Mouse (Mus musculus): ENCODE data around the gene Rbm20.

Gene Rbm20

DNA sequence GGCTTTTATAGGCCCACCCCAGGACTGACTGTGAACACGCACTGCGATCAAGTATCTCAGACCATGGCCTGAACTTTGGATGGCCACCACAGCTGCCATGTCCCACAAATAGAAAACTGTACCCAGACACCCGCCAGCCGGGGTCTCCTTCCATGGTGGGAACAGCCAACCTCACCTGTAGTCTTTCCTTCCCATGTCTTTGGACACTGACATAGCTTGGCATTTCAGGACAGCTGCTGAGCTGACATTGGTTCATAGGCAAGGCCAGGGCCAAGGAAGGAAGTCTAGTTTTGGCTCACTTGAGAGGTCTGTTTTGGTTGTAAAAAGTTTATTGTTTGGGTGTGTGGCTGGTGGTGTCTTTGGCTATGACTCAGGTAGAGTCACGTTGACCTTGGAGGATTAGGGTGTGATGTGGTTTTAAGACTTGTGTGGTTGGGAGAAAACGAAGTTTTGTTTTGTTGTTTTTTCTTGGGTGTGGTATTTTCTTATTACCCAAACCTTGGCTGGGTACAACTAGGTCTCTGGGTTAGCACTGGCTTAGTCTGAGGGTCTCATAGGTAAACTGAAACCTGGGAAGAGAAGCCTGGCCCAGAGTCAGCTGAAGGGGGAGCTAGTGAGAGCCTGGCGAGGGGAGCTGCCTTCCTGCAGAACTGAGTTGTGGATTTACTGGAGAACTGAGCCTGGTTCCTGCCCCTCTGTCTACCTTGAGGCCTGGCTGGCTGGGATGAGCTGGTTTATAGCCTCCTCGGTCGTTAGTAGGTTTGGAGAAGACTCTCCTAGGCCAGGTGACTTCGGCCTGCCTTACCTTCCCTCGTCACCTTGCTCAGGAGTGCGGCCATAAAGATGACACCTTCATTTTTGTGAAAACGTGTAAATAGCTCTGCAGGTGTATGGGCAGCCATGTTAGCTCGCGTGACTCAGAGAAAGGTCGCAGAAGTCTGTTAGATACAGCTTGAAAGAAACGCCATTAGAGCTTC, 83.3 kb downstream of the Rbm20 start:
- DNase-seq = no peak

DNA sequence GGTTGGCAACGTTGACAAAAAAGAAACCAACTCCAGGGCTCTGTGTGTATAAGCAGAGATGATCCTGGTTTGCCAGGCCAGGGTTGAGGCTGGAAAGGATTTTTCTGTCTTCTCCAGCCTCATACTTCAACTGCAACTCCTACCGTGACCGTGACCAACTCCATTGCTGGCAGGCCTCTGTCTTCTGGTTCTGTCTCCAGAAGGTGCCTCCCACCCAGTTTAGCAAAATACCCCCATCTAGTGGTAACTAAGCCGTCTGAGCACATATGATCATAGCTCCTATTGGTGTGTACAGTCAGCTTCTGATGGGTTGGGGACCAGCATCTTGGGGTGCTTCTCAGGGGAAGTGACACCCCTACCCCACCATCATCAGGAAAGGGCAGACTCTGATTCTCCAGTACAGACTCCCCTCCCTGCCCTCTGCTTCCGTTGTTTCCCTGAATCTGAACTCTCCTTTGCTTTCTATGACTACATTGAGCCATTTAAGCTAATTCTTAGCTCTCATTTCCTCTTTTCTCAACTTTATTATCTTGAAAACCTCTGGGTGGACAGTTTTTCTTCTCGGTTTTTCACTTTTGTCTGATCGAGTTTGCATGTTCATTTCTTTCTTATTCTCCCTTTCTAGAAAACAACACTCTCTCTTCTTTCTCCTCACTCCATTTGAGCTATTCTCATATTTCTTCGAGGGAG, 85.8 kb downstream of the Rbm20 start:
- DNase-seq = peak; percentile 11

DNA sequence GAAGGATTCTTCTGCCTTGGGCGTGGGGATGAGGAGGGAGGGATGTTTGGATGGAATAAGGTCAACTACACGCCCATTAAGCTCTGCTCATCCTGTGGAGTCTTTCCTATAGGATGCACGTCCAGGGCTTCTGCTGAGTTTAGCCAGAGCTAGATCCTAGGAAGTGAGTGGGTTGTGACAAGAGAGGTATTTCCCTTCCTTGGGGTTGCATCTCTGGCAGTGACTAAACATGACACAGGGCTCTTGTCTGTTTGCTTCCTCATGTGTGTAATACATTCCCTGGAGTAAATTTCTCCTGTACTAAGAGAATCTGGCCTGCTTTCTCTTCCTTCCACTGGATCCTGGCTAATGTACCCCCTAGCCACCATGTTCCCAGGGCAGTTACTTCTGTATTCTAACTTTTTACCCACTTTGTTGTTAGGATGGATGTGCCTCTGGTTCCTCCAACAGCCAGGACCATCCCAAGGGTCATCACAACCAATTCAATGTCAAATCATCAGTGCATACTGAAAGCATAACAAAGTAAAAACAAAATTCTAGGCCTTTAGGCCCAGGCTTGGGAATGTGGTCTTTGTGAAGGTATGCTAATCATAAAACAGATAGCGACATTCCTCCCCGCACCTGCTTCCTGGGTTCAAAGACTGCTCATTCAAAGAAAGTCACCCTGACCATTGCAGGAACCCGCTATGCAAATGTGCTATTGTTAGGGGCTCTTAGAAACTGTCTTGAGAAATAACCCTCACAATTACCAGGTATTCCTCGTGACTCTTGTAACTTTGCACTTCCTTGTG, 87.8 kb downstream of the Rbm20 start:
- no peak for DNase-seq

DNA sequence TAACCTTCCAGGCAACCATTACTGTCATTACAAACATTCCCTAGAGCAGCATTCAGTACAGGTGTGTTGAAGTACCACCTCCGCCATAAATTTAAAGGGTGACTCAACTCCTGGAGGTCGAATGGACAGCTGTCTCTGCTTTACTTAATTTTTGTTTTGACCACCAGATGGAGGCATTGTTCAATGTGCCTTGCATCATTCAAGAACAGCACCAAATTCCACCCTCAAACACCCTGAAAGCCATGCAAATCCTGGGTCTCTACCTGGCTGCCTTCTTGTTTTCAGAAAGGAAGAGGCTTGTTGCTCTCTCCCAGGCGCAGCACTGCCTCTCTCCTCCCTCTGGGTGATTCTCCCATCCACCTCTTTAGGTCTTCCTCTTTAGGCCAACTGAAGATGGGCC, 91.4 kb downstream of the Rbm20 start:
- peak; percentile 8 for DNase-seq

DNA sequence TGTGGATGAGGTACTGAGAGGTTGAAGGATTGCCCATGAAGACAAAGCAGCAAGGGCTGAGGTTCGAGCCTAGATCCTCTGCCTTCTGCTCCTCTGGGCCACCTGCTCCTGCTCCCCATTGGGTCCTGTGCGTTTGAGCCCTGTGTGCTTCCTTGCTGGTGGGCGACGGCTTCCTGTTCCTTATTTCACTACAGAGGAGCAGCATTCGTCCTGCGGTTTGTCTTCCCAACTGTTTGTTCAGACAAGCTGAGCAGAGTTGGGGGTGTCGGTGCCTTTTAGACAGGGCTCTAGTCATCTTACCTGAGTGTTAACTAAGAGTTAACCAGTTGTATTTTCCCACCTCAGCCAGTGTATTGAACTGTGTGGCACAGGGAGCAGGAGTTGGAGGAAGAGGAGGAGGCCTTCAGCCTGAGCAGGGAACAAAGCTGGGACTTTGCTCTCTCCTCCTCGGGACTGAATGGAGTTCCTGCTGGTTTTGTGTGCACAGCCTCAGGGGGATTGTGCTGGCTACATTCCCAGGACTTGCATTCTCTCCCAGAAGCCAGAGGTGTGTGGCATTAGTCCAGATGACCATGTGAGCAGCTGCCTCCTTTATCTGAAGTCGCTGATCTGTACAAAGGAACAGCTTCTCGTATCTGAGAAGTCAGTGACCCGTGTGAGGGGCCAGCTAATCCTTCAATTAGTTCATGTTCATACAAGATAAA, 97.0 kb downstream of the Rbm20 start:
- DNase-seq = no peak

DNA sequence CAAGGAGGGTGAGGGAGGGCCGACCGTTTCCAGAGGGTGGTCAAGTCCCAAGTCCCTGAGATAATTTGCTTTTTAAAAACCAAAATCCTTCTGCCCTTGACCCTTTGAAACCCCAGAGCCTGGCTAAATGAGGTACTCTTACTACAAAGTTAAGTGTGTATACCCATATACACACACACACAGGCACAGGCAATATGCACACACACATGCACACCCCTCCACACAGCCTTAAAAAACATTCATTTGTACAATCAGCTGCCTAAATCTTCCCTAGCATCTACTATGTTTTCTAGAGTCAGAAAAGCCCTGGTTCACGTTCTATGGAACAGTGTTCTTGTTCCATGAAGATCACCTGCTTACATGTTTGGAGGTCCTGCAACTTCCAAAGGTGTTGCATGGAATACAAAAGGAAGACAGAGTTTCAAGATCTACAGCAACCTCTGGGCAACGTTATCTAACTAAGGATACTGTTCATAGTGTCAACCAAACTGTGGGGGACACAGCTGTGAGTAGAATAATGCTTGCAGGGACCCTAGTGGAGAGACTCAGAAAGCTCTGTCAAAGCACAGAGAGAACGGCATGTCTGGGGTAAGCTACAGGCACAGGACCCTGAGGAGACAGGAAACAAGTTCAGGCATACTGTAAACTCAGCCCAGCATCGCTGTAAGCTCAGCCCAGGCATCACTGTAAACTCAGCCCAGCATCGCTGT, 97.7 kb downstream of the Rbm20 start:
- no peak for DNase-seq

DNA sequence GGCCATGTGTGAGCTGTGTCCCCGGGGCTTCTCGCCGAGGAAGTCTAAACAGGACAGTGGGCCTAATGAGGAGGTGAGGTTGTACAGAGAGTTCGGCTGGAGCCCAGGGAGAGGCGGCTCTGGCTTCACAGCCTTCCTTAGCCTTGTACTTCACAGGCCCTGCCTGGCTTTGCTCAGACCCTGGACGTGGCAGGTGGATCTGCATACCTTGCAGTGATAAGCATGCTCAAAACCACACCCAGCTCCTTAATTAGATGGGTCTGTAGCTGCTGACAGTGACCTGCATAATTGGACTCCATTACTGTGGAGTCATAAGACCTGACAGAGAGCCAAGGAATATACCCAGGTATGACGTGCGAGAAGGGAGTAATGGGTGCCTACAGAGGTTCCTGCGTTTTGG, 102.3 kb downstream of the Rbm20 start:
- no peak for DNase-seq

DNA sequence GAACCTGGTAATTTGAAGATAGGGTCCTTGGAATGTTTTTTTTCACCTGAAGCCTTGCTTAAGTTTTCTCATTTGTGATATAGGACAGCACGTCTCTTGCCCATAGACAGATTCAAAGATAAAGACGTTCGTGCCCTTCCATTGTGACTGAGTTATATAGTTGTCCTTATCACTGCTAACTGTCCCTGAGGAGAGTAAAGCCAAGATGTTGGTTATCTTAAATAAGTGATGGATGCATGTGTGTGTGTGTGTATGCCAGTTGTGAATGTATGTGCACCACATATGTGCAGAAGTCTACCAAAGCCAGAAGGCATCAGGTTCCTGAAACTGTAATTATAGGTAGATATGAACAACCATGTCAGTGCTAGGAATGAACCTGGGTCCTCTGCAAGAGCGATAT, 102.7 kb downstream of the Rbm20 start:
- DNase-seq = no peak

DNA sequence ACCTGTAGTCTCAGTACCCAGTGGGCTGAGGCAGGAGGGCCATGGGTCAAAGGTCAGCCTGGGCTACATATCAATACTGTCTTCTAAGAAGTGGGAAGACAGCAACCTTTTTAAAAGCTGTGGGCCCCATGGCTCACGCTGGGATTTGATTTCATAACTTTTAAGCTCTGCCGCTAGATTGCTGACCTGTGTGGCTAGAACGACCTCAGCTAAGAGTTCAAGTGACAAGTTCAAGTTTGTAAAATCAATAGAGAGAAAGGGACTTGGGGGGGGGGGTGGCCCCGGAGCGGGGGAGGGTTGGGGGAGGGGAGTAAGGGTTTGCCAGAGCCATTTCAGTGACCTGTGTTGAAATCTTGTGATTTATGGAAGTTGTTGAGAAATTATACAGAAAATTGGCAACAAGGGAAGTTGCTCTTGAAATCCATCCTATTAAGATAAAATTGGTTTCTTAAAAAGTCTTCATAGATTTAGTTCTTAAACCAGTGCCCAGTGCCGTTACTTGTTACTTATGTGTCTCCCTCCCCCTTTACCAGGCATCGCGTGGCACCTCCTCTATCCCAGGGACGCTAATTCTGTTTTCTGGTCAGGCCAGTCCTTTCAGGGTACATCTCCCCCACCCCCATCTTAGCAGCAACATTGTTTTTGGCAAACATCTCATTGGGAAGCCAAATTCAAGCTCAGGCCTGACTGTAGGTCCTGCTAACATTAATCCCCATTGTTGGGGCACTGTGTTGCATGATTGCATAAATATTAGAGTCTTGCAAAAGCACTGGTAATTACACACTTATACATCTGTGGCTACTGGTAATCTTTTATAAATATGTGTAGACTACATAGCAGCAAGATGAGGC, 103.9 kb downstream of the Rbm20 start:
- no peak for DNase-seq

DNA sequence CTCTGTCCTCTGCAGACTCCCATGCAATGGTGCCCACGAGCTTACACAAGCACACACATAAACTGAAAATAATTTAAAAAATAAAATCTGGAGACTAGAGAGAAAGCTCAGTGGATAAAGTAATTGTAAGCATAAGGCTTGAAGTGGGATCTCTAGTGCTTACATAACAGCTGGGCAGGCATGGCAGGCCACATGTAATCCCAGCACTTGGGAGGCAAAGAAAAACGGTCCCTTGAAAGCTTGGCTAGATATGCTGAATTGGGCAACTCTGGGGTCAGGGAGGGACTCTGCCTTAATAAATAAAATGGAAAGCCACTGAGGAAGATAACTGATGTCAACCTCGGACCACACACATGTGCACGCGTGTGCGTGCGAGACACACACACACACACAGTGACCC, 104.7 kb downstream of the Rbm20 start:
- DNase-seq = no peak

DNA sequence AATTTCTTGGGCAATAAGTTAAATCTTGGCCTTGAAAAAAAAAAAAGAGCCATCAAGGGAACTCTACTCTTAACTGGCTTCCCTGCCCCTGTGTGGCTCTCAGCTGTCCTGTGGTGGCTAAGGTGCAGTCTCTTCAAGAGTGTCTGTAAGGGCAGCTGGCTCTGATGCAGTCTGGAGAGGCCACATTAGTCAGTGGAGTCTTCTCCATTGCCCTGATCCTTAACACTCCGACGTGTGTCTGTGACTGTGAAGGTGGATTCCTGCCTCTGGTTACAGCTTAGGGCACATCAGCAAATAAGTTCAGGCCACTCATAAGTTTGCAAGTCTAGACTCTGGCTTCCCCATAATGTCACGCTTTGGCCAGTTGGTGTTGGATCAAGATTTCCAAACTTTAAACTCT, 108.2 kb downstream of the Rbm20 start:
- DNase-seq = no peak

DNA sequence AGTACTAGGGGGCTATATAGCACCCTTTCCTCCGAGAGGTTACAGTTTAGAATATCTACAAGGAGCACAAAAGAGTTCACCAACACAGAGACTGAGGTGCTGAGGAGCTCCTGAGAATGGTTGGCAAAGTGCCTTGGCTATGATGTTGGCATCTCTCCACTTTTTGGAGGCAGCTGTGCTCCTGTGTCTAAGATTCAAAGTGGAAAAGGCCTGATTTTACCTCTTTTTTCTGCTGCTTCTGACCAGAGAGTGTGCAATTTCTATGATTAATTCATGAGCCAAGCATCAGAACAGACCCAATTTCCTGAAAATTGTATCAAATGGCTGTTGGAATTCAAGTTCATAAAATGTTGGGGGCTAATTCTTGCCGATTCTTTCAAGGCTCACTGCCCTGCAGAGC, 109.1 kb downstream of the Rbm20 start:
- DNase-seq = no peak

DNA sequence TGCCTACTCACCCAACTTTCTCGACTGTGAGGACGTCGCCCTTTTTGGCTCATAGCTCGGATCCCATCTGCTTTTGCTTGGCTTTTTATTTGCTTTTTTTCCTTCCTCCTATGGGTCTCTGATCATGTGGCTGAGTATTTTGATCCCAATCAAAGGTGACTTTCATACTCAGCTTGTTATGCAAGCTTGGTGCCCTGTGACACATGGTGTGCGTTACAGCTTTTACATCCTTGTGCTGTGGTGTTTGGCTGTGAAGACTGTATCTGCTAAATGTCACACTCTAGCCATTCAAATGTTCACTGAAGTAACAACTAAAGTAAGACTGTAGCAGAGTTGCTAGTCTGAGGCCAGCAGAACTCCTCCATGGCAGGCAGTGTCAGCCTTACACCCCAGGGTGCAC, 109.7 kb downstream of the Rbm20 start:
- DNase-seq = no peak

DNA sequence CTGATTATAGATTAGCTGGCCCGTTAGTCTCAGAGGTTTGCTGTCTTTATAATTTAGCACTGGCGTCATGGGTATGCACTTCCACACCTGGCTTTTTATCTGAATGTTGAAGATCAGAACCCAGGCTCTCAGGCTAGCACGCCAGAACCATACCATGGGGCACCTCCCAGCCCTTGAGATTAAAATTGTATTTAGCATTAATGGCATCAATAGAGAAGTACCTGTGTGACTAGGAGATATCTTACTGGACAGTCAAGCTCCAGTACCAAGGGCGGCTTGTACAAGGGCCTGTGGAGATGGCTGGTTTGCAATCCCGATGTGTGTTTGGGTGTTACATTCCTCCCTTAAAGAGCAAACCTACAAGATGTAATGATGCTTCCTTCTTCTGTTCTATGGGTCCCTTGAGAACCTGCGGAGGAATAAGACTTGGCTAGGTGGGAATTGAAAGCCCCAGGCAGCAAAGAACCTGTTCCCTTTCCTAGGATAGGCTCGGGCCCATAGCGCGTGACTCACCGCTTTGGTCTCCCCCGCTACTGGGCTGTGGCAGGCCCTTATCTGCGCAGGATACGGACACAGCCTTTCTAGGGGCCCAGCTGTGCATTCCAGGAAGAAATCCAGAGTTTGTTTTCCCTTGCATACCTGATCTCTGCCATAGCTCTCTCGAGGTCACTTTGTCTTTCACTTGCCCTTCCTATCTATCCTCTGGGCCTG, 111.7 kb downstream of the Rbm20 start:
- DNase-seq = no peak

DNA sequence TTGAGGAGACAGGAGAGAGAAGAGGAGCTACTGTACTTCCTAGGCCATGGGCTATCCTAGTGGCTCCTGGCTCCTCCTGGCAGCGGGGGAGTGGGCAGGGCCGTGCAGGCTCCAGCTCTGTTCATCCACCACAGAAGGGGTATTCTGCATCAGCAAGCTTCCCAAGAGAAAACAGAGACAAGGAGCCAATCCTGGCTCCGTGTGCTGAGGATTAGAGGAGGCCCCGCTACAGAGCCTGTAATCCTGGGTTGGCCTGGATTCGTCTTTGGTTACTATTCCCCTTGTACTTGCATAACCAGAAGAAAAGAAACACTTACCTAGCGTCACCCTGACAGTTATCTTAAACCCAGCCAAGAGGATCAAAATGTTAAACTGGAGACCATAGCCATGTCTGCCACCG, 112.5 kb downstream of the Rbm20 start:
- no peak for DNase-seq

DNA sequence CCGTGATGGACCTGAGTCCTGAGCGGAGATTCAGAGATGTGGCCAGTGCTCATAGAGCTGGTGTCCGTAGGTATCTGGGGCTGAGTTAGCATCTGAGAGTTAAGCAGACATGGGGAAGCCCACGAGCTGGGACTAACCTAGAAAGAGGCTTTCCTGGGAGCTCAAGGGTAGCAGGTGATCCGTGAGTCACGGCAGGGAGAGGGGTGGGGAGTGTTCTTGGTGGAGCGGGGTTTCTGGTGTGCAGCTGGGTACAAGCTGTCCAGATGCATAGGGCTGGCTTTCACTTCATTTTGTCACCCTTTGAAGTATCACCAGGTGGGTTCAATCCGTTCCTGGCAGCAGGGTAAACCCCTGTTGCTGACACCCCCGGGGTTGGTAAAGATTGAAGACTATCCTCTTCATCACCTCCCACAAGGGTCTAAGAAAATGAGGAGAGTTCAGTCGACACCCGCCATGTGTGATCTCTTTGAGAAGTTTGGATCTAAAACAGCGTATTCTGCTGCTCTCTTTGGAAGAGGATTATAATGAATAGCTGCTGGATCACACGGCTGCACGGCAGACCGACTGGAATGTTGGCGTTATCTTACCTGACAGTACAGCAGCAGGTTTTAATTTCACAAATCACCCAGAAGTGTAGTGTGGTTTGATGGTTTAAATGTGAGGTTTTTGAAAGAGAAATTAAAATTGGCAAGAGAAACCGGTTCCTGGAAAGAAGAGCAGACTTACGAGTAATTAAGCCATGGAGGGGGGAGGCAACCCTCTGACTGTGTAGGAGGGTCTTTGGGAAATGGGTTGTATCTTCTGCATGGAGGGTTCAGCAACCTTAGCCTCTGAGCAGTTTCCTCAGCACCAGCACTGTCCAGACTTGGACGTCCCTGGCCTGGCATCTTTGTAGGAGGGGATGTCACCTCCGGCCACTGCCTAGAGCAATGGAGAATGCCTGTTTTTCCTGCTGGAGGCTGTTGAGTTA, 114.9 kb downstream of the Rbm20 start:
- no peak for DNase-seq

DNA sequence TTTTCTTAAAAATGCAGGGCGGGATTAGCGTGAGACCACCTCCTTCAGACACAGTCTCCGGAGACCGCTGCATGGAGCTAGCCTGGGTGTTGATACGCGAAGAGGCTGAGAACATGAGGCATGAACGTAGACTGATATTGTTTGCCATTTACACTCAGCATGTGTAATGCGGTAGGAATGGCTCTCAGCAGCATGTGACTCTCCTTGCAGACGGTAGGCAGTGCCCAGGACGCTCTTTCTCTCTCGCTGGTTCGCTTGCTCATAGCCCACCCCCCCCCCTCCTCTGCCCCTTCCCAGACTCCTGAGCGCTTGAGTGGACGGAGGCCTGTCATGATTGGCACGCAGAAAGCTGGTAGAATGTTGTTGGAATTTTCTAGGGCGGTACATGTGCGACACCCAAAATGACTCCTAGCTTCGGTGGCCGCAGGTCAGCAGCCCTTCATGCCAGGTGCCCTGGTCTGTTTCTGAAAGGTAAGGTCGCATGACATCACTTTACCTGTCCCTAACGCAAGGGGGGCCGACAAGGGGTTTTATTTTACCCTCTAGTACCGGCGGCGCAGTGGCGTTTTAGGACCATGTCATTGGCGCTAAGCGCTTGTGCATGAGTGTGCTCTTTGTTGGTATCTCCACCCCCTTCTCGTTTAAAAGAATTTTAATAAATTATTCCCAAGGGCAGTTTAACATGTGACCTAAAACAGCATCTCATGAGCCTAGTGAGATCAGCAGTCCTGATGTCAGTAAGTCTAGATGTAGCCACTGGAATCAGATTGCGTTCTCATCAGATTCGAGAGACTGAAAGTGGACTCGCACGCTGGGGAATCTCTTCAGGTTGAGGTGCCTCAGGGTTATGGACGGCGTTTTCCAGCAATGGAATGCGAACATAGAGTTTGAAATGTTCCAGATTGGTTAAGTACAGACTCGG, 116.1 kb downstream of the Rbm20 start:
- no peak for DNase-seq

All from right cerebral cortex, postnatal 25 days (tissue).